Mouse (Mus musculus): ENCODE data around the gene Pip5kl1.
A peak's percentile ranks its signal among the peaks of the same experiment; 100 is the strongest.

- TF ChIP-seq CTCF (IDR thresholded peaks at IDR 0.05; ENCODE audit: low read depth) (peak; percentile 69), EP300 (optimal IDR thresholded peaks at IDR 0.05) (no peak)
These were observed 26.9 kb downstream of the Pip5kl1 start for GRCm38 (mm10) chr2:32601417-32602065.
